Mouse (Mus musculus) lung, embryonic 16.5 days (tissue): ENCODE measurements around the gene Mapkapk5. TPM values are rescaled to one million over a fixed set of nuclear protein-coding genes. Genes with fewer than 3 reads are reported as not detected.

Experiments
- ATAC-seq: fragments of 200-750 bp; cut with Nextera tagmentation; 2 replicates; pipeline ENCODE4 v1.8.0; 2017; ENCODE audit warnings: low read depth, mild to moderate bottlenecking, moderate library complexity
- H3K27ac ChIP-seq: fragments of 300-500 bp; sonication (generic); 2 replicates; pipeline ENCODE4 v1.5.1; 2014; ENCODE audit warnings: mild to moderate bottlenecking, control low read depth, low read length
- H3K27me3 ChIP-seq: fragments of 300-500 bp; sonication (generic); 2 replicates; pipeline ENCODE4 v1.6.1; 2014; ENCODE audit warnings: low read depth, low read length, mixed read lengths; ENCODE audit not compliant: control insufficient read depth, insufficient read depth
- H3K36me3 ChIP-seq: fragments of 300-500 bp; sonication (generic); 2 replicates; pipeline ENCODE4 v1.6.1; 2014; ENCODE audit warnings: low read length; ENCODE audit not compliant: control insufficient read depth, insufficient read depth
- H3K4me1 ChIP-seq: fragments of 300-500 bp; sonication (generic); replicated peaks from 2 replicates; pipeline ENCODE4 v1.6.1; 2014; ENCODE audit warnings: low read length, mixed read lengths; ENCODE audit not compliant: control insufficient read depth, insufficient read depth
- H3K4me2 ChIP-seq: fragments of 300-500 bp; sonication (generic); 2 replicates; pipeline ENCODE4 v1.6.1; 2014; ENCODE audit warnings: low read depth, low read length, control low read depth
- H3K4me3 ChIP-seq: fragments of 300-500 bp; sonication (generic); 2 replicates; pipeline ENCODE4 v1.5.1; 2014; ENCODE audit warnings: mild to moderate bottlenecking, low read length, control low read depth
- H3K9ac ChIP-seq: fragments of 300-500 bp; sonication (generic); 2 replicates; pipeline ENCODE4 v1.6.1; 2014; ENCODE audit warnings: low read length, control low read depth
- H3K9me3 ChIP-seq: fragments of 300-500 bp; sonication (generic); 2 replicates; pipeline ENCODE4 v1.6.1; 2016; ENCODE audit warnings: low read length; ENCODE audit not compliant: control insufficient read depth
- WGBS: fragments of 180-500 bp; shearing (Covaris S2); extraction: QIAGEN DNeasy Blood & Tissue Kit; methylation state at CpG from one replicate; pipeline ENCODE4 v1.1.7; 2014; 5-methylcytosine and 5-hydroxymethylcytosine counted together
- polyA plus RNA-seq: library from polyadenylated mRNA; unstranded; fragments of >200 nt; fragmentation: Nextera tagmentation; extraction: Ambion mirVana; gene quantifications from 2 replicates; pipeline ENCODE4 v1.2.1, GENCODE M21; 2015

Mapkapk5 gene
- 45.3 and 46.4 TPM in 2 replicates for polyA plus RNA-seq

- peak within 1 kb of the TSS; percentile 95 for H3K9ac ChIP-seq
- WGBS: 1% methylated on average over 48 of the region's 55 CpGs
- H3K4me1 ChIP-seq: peaks cover 16% of the 10 kb centered on the region
- no peaks in the 10 kb centered on the region for H3K36me3 ChIP-seq
- H3K4me3 ChIP-seq: peak within 1 kb of the TSS; percentile 97
- H3K27ac ChIP-seq: peak within 1 kb of the TSS; percentile 92
- no peaks in the 10 kb centered on the region for H3K9me3 ChIP-seq
- no peaks in the 10 kb centered on the region for H3K27me3 ChIP-seq
- peak within 1 kb of the TSS; percentile 72 for H3K4me2 ChIP-seq
- peak; percentile 96 for ATAC-seq
Measured at GRCm38 (mm10) chr5:121545793-121546529, at the start of gene Mapkapk5. TSS of gene Mapkapk5 (minus strand) at chr5:121545905.

GRCm38 (mm10) chr5:121594714-121595313 is 49.1 kb upstream of the Mapkapk5 start:
- Histone ChIP-seq H3K9ac (no peak overlapping the region), H3K9me3 (no peaks in the 10 kb centered on the region), H3K27ac (no peak overlapping the region), H3K4me3 (no peak overlapping the region), H3K36me3 (no peaks in the 10 kb centered on the region), H3K4me1 (peaks cover 19% of the 10 kb centered on the region), H3K27me3 (no peaks in the 10 kb centered on the region), H3K4me2 (no peak overlapping the region)
- 71% methylated on average over 6 of the region's 6 CpGs for WGBS
- ATAC-seq: no peak

GRCm38 (mm10) chr5:121593451-121594401 is 48.0 kb upstream of the Mapkapk5 start, which contains the start of gene Aldh2:
TSS of gene Aldh2 (minus strand) at chr5:121593824.
- 5% methylated on average over 47 of the region's 47 CpGs for WGBS
- peaks cover 19% of the 10 kb centered on the region for H3K4me1 ChIP-seq
- H3K9me3 ChIP-seq: no peaks in the 10 kb centered on the region
- peak; percentile 92 for ATAC-seq
- H3K4me2 ChIP-seq: peak within 1 kb of the TSS; percentile 80
- no peaks in the 10 kb centered on the region for H3K36me3 ChIP-seq
- H3K27ac ChIP-seq: peak within 1 kb of the TSS; percentile 89
- H3K9ac ChIP-seq: peak within 1 kb of the TSS; percentile 81
- peak within 1 kb of the TSS; percentile 76 for H3K4me3 ChIP-seq
- H3K27me3 ChIP-seq: no peaks in the 10 kb centered on the region

GRCm38 (mm10) chr5:121592816-121593407 is 47.2 kb upstream of the Mapkapk5 start:
- 2% methylated on average over 33 of the region's 33 CpGs for WGBS
- H3K9ac ChIP-seq: peak overlapping the region; percentile 81

GRCm38 (mm10) chr5:121592064-121592815 is 46.5 kb upstream of the Mapkapk5 start:
- peak overlapping the region; percentile 76 for H3K4me3 ChIP-seq
- no peaks in the 10 kb centered on the region for H3K36me3 ChIP-seq
- peaks cover 28% of the 10 kb centered on the region for H3K4me1 ChIP-seq
- no peaks in the 10 kb centered on the region for H3K9me3 ChIP-seq
- H3K27ac ChIP-seq: peak overlapping the region; percentile 30
- no peak for ATAC-seq
- H3K9ac ChIP-seq: peak overlapping the region; percentile 81
- WGBS: 46% methylated on average over 11 of the region's 11 CpGs
- H3K27me3 ChIP-seq: no peaks in the 10 kb centered on the region
- H3K4me2 ChIP-seq: peak overlapping the region; percentile 80

More at GRCm38 (mm10) chr5:121592816-121593407, 47.2 kb upstream of the Mapkapk5 start:
- Histone ChIP-seq H3K36me3 (no peaks in the 10 kb centered on the region), H3K9me3 (no peaks in the 10 kb centered on the region), H3K4me3 (peak overlapping the region; percentile 76), H3K27ac (peak overlapping the region; percentile 89), H3K4me1 (peaks cover 22% of the 10 kb centered on the region), H3K4me2 (peak overlapping the region; percentile 80), H3K27me3 (no peaks in the 10 kb centered on the region)
- peak; percentile 59 for ATAC-seq

- H3K9ac ChIP-seq: peak overlapping the region; percentile 12; the same call in 1 of the 2 replicates
- no peaks in the 10 kb centered on the region for H3K9me3 ChIP-seq
- H3K4me2 ChIP-seq: peak overlapping the region; percentile 80
- 51% methylated on average over 11 of the region's 11 CpGs for WGBS
- H3K27me3 ChIP-seq: no peaks in the 10 kb centered on the region
- peak overlapping the region; percentile 76 for H3K4me3 ChIP-seq
- H3K4me1 ChIP-seq: peaks cover 35% of the 10 kb centered on the region
- H3K27ac ChIP-seq: peak overlapping the region; percentile 30; the same call in 1 of the 2 replicates
- no peak for ATAC-seq
- no peaks in the 10 kb centered on the region for H3K36me3 ChIP-seq
Measured at GRCm38 (mm10) chr5:121591417-121592063, 45.8 kb upstream of the Mapkapk5 start.

- ATAC-seq: no peak
- no peak overlapping the region for H3K27ac ChIP-seq
- 85% methylated on average over 6 of the region's 6 CpGs for WGBS
- H3K36me3 ChIP-seq: no peaks in the 10 kb centered on the region
- H3K4me3 ChIP-seq: no peak overlapping the region
- H3K9me3 ChIP-seq: no peaks in the 10 kb centered on the region
- H3K4me2 ChIP-seq: no peak overlapping the region
- peaks cover 45% of the 10 kb centered on the region for H3K4me1 ChIP-seq
- no peaks in the 10 kb centered on the region for H3K27me3 ChIP-seq
- no peak overlapping the region for H3K9ac ChIP-seq
Measured at GRCm38 (mm10) chr5:121589928-121590327, 44.2 kb upstream of the Mapkapk5 start.
